Mouse (Mus musculus): ENCODE results near the gene Cdc14a. TPM values are rescaled to one million over a fixed set of nuclear protein-coding genes. Genes with fewer than 3 reads are reported as not detected.

Gene Cdc14a
- polyA plus RNA-seq, 1 experiment from 2014 or later = 14.3 TPM

DNA sequence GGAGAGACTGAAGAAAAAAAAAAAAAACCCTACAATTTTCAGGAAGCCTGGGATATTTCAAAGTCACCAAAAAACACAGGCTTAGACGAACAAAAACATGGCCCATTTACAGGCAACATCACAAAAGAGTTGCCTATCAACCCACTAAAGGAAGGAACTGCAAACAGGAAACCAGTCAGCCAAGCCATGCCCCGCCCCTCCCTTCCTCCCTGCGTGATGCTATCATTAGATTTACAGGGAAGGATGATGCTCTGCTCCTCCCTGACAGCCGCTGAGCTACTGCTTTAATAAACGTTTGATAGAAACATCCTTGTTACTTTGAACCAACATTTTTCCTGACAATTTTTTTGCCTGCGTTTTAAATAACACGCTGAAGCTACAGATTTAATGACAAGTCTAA is 39.5 kb downstream of the Cdc14a start:
- peak overlapping the region; percentile 79 for H3K27ac ChIP-seq (ENCODE audit: low read length)

GRCm38 (mm10) chr3:116380319-116380718 is 43.5 kb downstream of the Cdc14a start:
- H3K4me2 ChIP-seq (replicated peaks; ENCODE audit: low read depth, low read length) = no peak overlapping the region
- WGBS = 55% methylated on average over 9 of the region's 9 CpGs
- no peaks in the 10 kb centered on the region for H3K9me3 ChIP-seq (ENCODE audit: low read length)
- H3K4me3 ChIP-seq (ENCODE audit: low read length) = no peak overlapping the region
- no peaks in the 10 kb centered on the region for H3K36me3 ChIP-seq (ENCODE audit: insufficient read depth, low read length)
- no peaks in the 10 kb centered on the region for H3K27me3 ChIP-seq (ENCODE audit: insufficient read depth, low read length)
- H3K9ac ChIP-seq (replicated peaks; ENCODE audit: low read length) = no peak overlapping the region
- ATAC-seq (ENCODE audit: low FRiP score, low TSS enrichment) = no peak
- H3K4me1 ChIP-seq (ENCODE audit: insufficient read depth, low read length) = no peaks in the 10 kb centered on the region
- no peak overlapping the region for H3K27ac ChIP-seq (ENCODE audit: low read length)

More for the DNA sequence above, 39.5 kb downstream of the Cdc14a start:
- no peak overlapping the region for H3K4me2 ChIP-seq (replicated peaks; ENCODE audit: low read depth, low read length)
- no peaks in the 10 kb centered on the region for H3K36me3 ChIP-seq (ENCODE audit: insufficient read depth, low read length)
- H3K4me3 ChIP-seq (ENCODE audit: low read length) = no peak overlapping the region
- H3K9me3 ChIP-seq (ENCODE audit: low read length) = no peaks in the 10 kb centered on the region
- no peak overlapping the region for H3K9ac ChIP-seq (replicated peaks; ENCODE audit: low read length)
- peaks cover 6% of the 10 kb centered on the region; the same call in 1 of the 2 replicates for H3K4me1 ChIP-seq (ENCODE audit: insufficient read depth, low read length)
- no peaks in the 10 kb centered on the region for H3K27me3 ChIP-seq (ENCODE audit: insufficient read depth, low read length)
- ATAC-seq (ENCODE audit: low FRiP score, low TSS enrichment) = no peak
- WGBS = 68% methylated on average over 7 of the region's 7 CpGs

GRCm38 (mm10) chr3:116375442-116375841 is 48.4 kb downstream of the Cdc14a start:
- H3K27ac ChIP-seq (ENCODE audit: low read length) = no peak overlapping the region
- no peak overlapping the region for H3K4me3 ChIP-seq (ENCODE audit: low read length)
- H3K4me1 ChIP-seq (ENCODE audit: insufficient read depth, low read length) = no peaks in the 10 kb centered on the region
- no peaks in the 10 kb centered on the region for H3K36me3 ChIP-seq (ENCODE audit: insufficient read depth, low read length)
- no peaks in the 10 kb centered on the region for H3K9me3 ChIP-seq (ENCODE audit: low read length)
- WGBS = 88% methylated on average over 2 of the region's 2 CpGs
- H3K27me3 ChIP-seq (ENCODE audit: insufficient read depth, low read length) = no peaks in the 10 kb centered on the region
- H3K4me2 ChIP-seq (replicated peaks; ENCODE audit: low read depth, low read length) = no peak overlapping the region
- ATAC-seq (ENCODE audit: low FRiP score, low TSS enrichment) = no peak
- no peak overlapping the region for H3K9ac ChIP-seq (replicated peaks; ENCODE audit: low read length)

GRCm38 (mm10) chr3:116374486-116374885 is 49.3 kb downstream of the Cdc14a start:
- Histone ChIP-seq H3K4me1 (ENCODE audit: insufficient read depth, low read length) (no peaks in the 10 kb centered on the region), H3K36me3 (ENCODE audit: insufficient read depth, low read length) (no peaks in the 10 kb centered on the region), H3K9me3 (ENCODE audit: low read length) (no peaks in the 10 kb centered on the region), H3K27me3 (ENCODE audit: insufficient read depth, low read length) (no peaks in the 10 kb centered on the region), H3K4me3 (ENCODE audit: low read length) (no peak overlapping the region), H3K27ac (ENCODE audit: low read length) (no peak overlapping the region), H3K4me2 (replicated peaks; ENCODE audit: low read depth, low read length) (no peak overlapping the region), H3K9ac (replicated peaks; ENCODE audit: low read length) (no peak overlapping the region)
- 85% methylated on average over 5 of the region's 5 CpGs for WGBS
- no peak for ATAC-seq (ENCODE audit: low FRiP score, low TSS enrichment)

DNA sequence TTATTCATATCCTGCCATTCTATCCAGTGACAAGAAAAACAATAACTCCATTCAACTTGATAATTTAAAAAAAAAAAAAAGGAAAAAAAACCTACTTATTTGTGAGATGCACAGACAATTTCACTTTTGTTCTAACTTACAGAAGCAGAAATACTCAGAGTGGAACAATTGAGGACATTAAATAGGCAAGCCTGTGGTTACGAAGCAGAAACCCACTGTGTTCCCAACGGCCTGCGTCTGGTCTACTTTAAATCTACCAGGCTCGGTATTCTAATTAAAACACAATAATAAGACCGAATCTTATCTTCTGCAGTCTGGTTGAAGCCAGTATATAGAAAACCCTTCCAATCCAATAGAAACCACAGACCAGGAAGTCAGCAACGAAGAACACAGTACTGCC is 50.6 kb downstream of the Cdc14a start:
- no peak overlapping the region for H3K27ac ChIP-seq (ENCODE audit: low read length)
- no peaks in the 10 kb centered on the region for H3K27me3 ChIP-seq (ENCODE audit: insufficient read depth, low read length)
- H3K4me1 ChIP-seq (ENCODE audit: insufficient read depth, low read length) = peaks cover 9% of the 10 kb centered on the region
- WGBS = 85% methylated on average over 6 of the region's 6 CpGs
- H3K9ac ChIP-seq (replicated peaks; ENCODE audit: low read length) = no peak overlapping the region
- H3K4me2 ChIP-seq (replicated peaks; ENCODE audit: low read depth, low read length) = no peak overlapping the region
- H3K9me3 ChIP-seq (ENCODE audit: low read length) = no peaks in the 10 kb centered on the region
- no peak for ATAC-seq (ENCODE audit: low FRiP score, low TSS enrichment)
- H3K4me3 ChIP-seq (ENCODE audit: low read length) = no peak overlapping the region
- H3K36me3 ChIP-seq (ENCODE audit: insufficient read depth, low read length) = no peaks in the 10 kb centered on the region

DNA sequence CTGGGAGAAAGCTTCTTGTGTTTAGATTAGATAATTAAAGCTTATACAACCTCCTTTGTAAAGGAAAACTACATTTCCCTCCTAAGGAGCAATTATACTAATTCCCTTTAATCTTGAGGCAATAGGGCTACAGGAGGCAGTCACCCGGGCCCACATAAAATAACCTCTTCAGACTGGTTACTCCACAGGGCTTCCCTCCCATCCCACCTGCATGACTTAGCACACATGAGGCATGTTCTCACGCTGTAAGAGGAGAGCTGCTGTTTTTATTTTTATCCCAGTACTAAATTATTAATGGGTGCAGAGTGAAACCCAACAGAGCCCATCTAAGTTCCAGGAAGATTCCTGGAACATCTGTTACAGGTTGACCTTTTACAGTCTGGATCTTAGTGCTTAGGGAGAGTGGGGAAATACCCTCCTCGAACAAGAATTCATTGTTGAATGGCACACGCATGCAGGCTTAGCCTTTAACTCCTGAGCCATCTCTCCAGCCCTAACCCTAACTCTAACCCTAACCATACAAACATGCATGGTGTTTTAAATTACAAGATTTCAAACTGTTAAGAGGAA is 54.9 kb downstream of the Cdc14a start:
- peak; percentile 89 for ATAC-seq (ENCODE audit: low FRiP score, low TSS enrichment)
- H3K36me3 ChIP-seq (ENCODE audit: insufficient read depth, low read length) = 0 out of 2 replicates have a peak, but pooled peaks cover 7% of the 10 kb centered on the region
- 24% methylated on average over 4 of the region's 4 CpGs for WGBS

DNA sequence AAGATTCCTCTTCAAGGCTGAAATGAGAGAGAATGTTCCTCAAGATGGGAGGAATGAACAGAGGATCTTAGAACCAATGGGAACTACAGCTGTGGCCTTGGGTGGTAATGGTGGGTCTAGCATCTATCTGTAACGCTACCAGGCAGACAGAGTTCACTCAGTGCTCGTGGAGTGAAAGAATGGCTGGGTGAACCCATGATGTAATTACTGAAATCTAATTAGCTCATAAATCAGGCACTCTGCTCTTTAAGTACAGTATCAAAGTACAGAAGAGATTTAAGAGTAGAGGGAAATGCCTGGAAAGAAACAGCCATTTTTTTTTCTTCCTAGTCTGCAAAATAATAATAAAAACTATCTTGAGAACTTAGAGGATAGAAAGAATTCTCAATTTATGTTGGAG is 57.7 kb downstream of the Cdc14a start:
- H3K27me3 ChIP-seq (ENCODE audit: insufficient read depth, low read length) = no peaks in the 10 kb centered on the region
- peaks cover 9% of the 10 kb centered on the region for H3K4me1 ChIP-seq (ENCODE audit: insufficient read depth, low read length)
- no peak overlapping the region for H3K9ac ChIP-seq (replicated peaks; ENCODE audit: low read length)
- 0 out of 2 replicates have a peak, but pooled peaks cover 7% of the 10 kb centered on the region for H3K36me3 ChIP-seq (ENCODE audit: insufficient read depth, low read length)
- H3K9me3 ChIP-seq (ENCODE audit: low read length) = no peaks in the 10 kb centered on the region
- no peak overlapping the region for H3K4me2 ChIP-seq (replicated peaks; ENCODE audit: low read depth, low read length)
- no peak overlapping the region for H3K27ac ChIP-seq (ENCODE audit: low read length)
- no peak for ATAC-seq (ENCODE audit: low FRiP score, low TSS enrichment)
- H3K4me3 ChIP-seq (ENCODE audit: low read length) = no peak overlapping the region
- 35% methylated on average over 2 of the region's 2 CpGs for WGBS

More for the DNA sequence above, 54.9 kb downstream of the Cdc14a start:
- H3K4me3 ChIP-seq (ENCODE audit: low read length) = no peak overlapping the region
- no peaks in the 10 kb centered on the region for H3K9me3 ChIP-seq (ENCODE audit: low read length)
- no peak overlapping the region for H3K9ac ChIP-seq (replicated peaks; ENCODE audit: low read length)
- no peak overlapping the region for H3K4me2 ChIP-seq (replicated peaks; ENCODE audit: low read depth, low read length)
- peaks cover 9% of the 10 kb centered on the region for H3K4me1 ChIP-seq (ENCODE audit: insufficient read depth, low read length)
- H3K27me3 ChIP-seq (ENCODE audit: insufficient read depth, low read length) = no peaks in the 10 kb centered on the region
- peak overlapping the region; percentile 11; the same call in 1 of the 2 replicates for H3K27ac ChIP-seq (ENCODE audit: low read length)

- H3K36me3 ChIP-seq (ENCODE audit: insufficient read depth, low read length) = 0 out of 2 replicates have a peak, but pooled peaks cover 7% of the 10 kb centered on the region
- no peaks in the 10 kb centered on the region for H3K27me3 ChIP-seq (ENCODE audit: insufficient read depth, low read length)
- H3K4me2 ChIP-seq (replicated peaks; ENCODE audit: low read depth, low read length) = no peak overlapping the region
- H3K9me3 ChIP-seq (ENCODE audit: low read length) = no peaks in the 10 kb centered on the region
- no peak for ATAC-seq (ENCODE audit: low FRiP score, low TSS enrichment)
- WGBS = 86% methylated on average over 7 of the region's 7 CpGs
- no peak overlapping the region for H3K4me3 ChIP-seq (ENCODE audit: low read length)
- no peak overlapping the region for H3K27ac ChIP-seq (ENCODE audit: low read length)
- H3K4me1 ChIP-seq (ENCODE audit: insufficient read depth, low read length) = no peaks in the 10 kb centered on the region
- no peak overlapping the region for H3K9ac ChIP-seq (replicated peaks; ENCODE audit: low read length)
These were observed 61.9 kb downstream of the Cdc14a start for GRCm38 (mm10) chr3:116361906-116362305.

GRCm38 (mm10) chr3:116361101-116361500 is 62.7 kb downstream of the Cdc14a start:
- Histone ChIP-seq H3K4me1 (ENCODE audit: insufficient read depth, low read length) (no peaks in the 10 kb centered on the region), H3K27me3 (ENCODE audit: insufficient read depth, low read length) (no peaks in the 10 kb centered on the region), H3K4me2 (replicated peaks; ENCODE audit: low read depth, low read length) (no peak overlapping the region), H3K9me3 (ENCODE audit: low read length) (no peaks in the 10 kb centered on the region), H3K4me3 (ENCODE audit: low read length) (no peak overlapping the region), H3K27ac (ENCODE audit: low read length) (no peak overlapping the region), H3K9ac (replicated peaks; ENCODE audit: low read length) (no peak overlapping the region), H3K36me3 (ENCODE audit: insufficient read depth, low read length) (0 out of 2 replicates have a peak, but pooled peaks cover 7% of the 10 kb centered on the region)
- 91% methylated on average over 5 of the region's 5 CpGs for WGBS
- ATAC-seq (ENCODE audit: low FRiP score, low TSS enrichment) = no peak

DNA sequence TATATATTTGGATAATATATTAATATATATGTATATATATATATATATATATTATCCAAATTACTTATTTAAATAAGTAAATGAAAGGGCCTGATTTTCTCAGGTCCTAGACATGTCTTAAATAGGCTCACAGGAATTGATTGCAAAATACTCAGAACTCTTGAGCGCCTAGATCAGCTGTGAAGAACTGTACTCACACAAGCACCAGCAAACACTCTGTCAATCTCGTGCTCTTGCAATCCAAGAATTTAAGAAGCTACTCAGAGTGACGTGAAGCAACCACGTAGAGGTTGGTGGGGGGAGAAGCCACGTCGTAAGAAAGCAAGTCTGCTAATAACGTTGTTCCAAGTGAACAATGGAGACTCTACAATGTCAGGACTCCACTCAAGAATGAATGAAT is 66.0 kb downstream of the Cdc14a start:
- Histone ChIP-seq H3K36me3 (ENCODE audit: insufficient read depth, low read length) (no peaks in the 10 kb centered on the region), H3K4me1 (ENCODE audit: insufficient read depth, low read length) (no peaks in the 10 kb centered on the region), H3K9ac (replicated peaks; ENCODE audit: low read length) (no peak overlapping the region), H3K4me3 (ENCODE audit: low read length) (no peak overlapping the region), H3K9me3 (ENCODE audit: low read length) (no peaks in the 10 kb centered on the region), H3K4me2 (replicated peaks; ENCODE audit: low read depth, low read length) (no peak overlapping the region), H3K27ac (ENCODE audit: low read length) (no peak overlapping the region), H3K27me3 (ENCODE audit: insufficient read depth, low read length) (no peaks in the 10 kb centered on the region)
- ATAC-seq (ENCODE audit: low FRiP score, low TSS enrichment) = no peak
- WGBS = 91% methylated on average over 7 of the region's 7 CpGs
